9 mouse cellular contexts compared by ENCODE assay signal in the genomic region with DNA sequence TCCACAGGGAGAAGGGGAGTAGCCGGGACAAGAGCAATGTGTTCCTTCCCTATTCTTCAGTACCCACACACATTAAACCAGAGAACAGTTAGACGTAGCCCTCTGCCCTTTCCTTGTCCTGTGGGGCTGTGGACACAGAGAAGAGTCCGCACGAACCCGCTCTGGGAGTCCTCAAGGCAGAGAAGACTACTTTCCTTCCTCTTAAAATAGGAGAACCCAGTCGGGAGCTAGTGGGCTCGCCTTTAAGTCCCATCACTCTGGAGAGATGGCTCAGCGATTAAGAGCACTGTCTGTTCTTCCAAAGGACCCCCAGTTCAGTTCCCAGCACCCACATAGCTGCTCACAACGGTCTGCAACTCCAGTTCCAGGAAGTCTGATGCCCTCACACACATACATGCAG. TPM values are rescaled to one million over a fixed set of nuclear protein-coding genes. Genes with fewer than 3 reads are reported as not detected.
DNase-seq lines count a peak whose midpoint lies in the region; ATAC-seq and TF ChIP-seq lines count a peak whose summit lies in the region.
"Had no signal": no experiment of that assay in that cellular context is flagged by ENCODE, and none has a peak within 500 bp of the region (broad histone marks: within the 10 kb centered on the region; RNA-seq: fewer than 3 reads in every experiment).

No protein-coding gene starts in this region.

- no peak for TF ChIP-seq CTCF in intestine, postnatal 0 days (IDR thresholded peaks at IDR 0.05; ENCODE audit: low read depth)

- peaks cover 28% of the 10 kb centered on the region for H3K36me3 ChIP-seq in lung, embryonic 15.5 days
- H3K36me3 ChIP-seq in embryonic facial prominence, embryonic 15.5 days: peaks cover 31% of the 10 kb centered on the region
- H3K36me3 ChIP-seq in intestine, postnatal 0 days (ENCODE audit: control insufficient read depth, insufficient read depth): peaks cover 30% of the 10 kb centered on the region
- H3K36me3 ChIP-seq in neural tube, embryonic 15.5 days: peaks cover 27% of the 10 kb centered on the region

- DNase-seq in lung, postnatal 4 days: no peak
- DNase-seq in urinary bladder, postnatal 25 days (ENCODE audit: low spot score): no peak
- no peak for DNase-seq in right cerebral cortex, postnatal 14 days
- DNase-seq: left cerebral cortex, postnatal 4 days had no signal

- peaks cover 28% of the 10 kb centered on the region for H3K4me1 ChIP-seq in lung, embryonic 15.5 days
- peaks cover 18% of the 10 kb centered on the region for H3K4me1 ChIP-seq in embryonic facial prominence, embryonic 15.5 days
- peaks cover 7% of the 10 kb centered on the region; the same call in 1 of the 2 replicates for H3K4me1 ChIP-seq in intestine, postnatal 0 days (replicated peaks; ENCODE audit: control insufficient read depth, insufficient read depth, low read length)
- peaks cover 31% of the 10 kb centered on the region for H3K4me1 ChIP-seq in neural tube, embryonic 15.5 days

- peak overlapping the region; percentile 68 for H3K4me3 ChIP-seq in lung, embryonic 15.5 days
- H3K4me3 ChIP-seq in embryonic facial prominence, embryonic 15.5 days (replicated peaks): peak overlapping the region; percentile 86
- peak overlapping the region; percentile 80 for H3K4me3 ChIP-seq in intestine, postnatal 0 days (ENCODE audit: low read depth, low read length)
- H3K4me3 ChIP-seq in neural tube, embryonic 15.5 days (replicated peaks): peak overlapping the region; percentile 85

- ATAC-seq in lung, embryonic 15.5 days (ENCODE audit: borderline replicate concordance, extremely low read depth, low FRiP score, low TSS enrichment): no peak
- no peak for ATAC-seq in embryonic facial prominence, embryonic 15.5 days (ENCODE audit: insufficient number of reproducible peaks, low FRiP score, low TSS enrichment, low read depth)
- no peak for ATAC-seq in intestine, postnatal 0 days
- no peak for ATAC-seq in neural tube, embryonic 15.5 days (ENCODE audit: low FRiP score)
- no peak for ATAC-seq in megakaryocyte progenitor cell, adult 5-6 weeks (replicated peaks; ENCODE audit: poor library complexity)

- H3K27me3 ChIP-seq in lung, embryonic 15.5 days: no peaks in the 10 kb centered on the region
- no peaks in the 10 kb centered on the region for H3K27me3 ChIP-seq in embryonic facial prominence, embryonic 15.5 days
- H3K27me3 ChIP-seq in intestine, postnatal 0 days (replicated peaks; ENCODE audit: control insufficient read depth, insufficient read depth, low read length): no peaks in the 10 kb centered on the region
- no peaks in the 10 kb centered on the region for H3K27me3 ChIP-seq in neural tube, embryonic 15.5 days (replicated peaks)

- no peaks in the 10 kb centered on the region for H3K9me3 ChIP-seq in lung, embryonic 15.5 days
- no peaks in the 10 kb centered on the region for H3K9me3 ChIP-seq in embryonic facial prominence, embryonic 15.5 days (replicated peaks)
- no peaks in the 10 kb centered on the region for H3K9me3 ChIP-seq in intestine, postnatal 0 days (ENCODE audit: control insufficient read depth)
- no peaks in the 10 kb centered on the region for H3K9me3 ChIP-seq in neural tube, embryonic 15.5 days (replicated peaks)

- peak overlapping the region; percentile 65 for H3K4me2 ChIP-seq in lung, embryonic 15.5 days
- H3K4me2 ChIP-seq in embryonic facial prominence, embryonic 15.5 days (replicated peaks): peak overlapping the region; percentile 68
- peak overlapping the region; percentile 81 for H3K4me2 ChIP-seq in intestine, postnatal 0 days (replicated peaks; ENCODE audit: low read depth)
- H3K4me2 ChIP-seq in neural tube, embryonic 15.5 days: peak overlapping the region; percentile 89

- 46% methylated on average over 9 of the region's 9 CpGs for WGBS in lung, embryonic 15.5 days
- WGBS in embryonic facial prominence, embryonic 15.5 days: 41% methylated on average over 9 of the region's 9 CpGs
- 38% methylated on average over 9 of the region's 9 CpGs for WGBS in intestine, postnatal 0 days
- 52% methylated on average over 9 of the region's 9 CpGs for WGBS in neural tube, embryonic 15.5 days

- peak overlapping the region; percentile 76 for H3K9ac ChIP-seq in lung, embryonic 15.5 days
- peak overlapping the region; percentile 79 for H3K9ac ChIP-seq in embryonic facial prominence, embryonic 15.5 days
- H3K9ac ChIP-seq in intestine, postnatal 0 days (ENCODE audit: low read depth, low read length): peak overlapping the region; percentile 80
- H3K9ac ChIP-seq in neural tube, embryonic 15.5 days (replicated peaks): peak overlapping the region; percentile 84

- H3K27ac ChIP-seq in lung, embryonic 15.5 days: peak overlapping the region; percentile 82
- peak overlapping the region; percentile 94; the same call in 1 of the 2 replicates for H3K27ac ChIP-seq in embryonic facial prominence, embryonic 15.5 days (replicated peaks)
- H3K27ac ChIP-seq in intestine, postnatal 0 days (ENCODE audit: low read depth, low read length): peak overlapping the region; percentile 87
- peak overlapping the region; percentile 82 for H3K27ac ChIP-seq in neural tube, embryonic 15.5 days (replicated peaks)

RNA-seq across cellular contexts. Expression of a gene that starts 0.9 kb away (rescaled TPM):
- 40.5 and 50.9 TPM in 2 replicates for polyA plus RNA-seq in lung, embryonic 15.5 days (2015; fragmentation: Nextera tagmentation; extraction: Ambion mirVana)
- polyA plus RNA-seq in embryonic facial prominence, embryonic 15.5 days (2015; fragmentation: Nextera tagmentation; extraction: Ambion mirVana): 43.3 and 45.4 TPM in 2 replicates
- polyA plus RNA-seq in intestine, postnatal 0 days (2015; fragmentation: Nextera tagmentation; extraction: Ambion mirVana): 22.2 and 28.3 TPM in 2 replicates
- polyA plus RNA-seq in neural tube, embryonic 15.5 days (2015; fragmentation: Nextera tagmentation; extraction: Ambion mirVana): 41.3 and 43.5 TPM in 2 replicates
- total RNA-seq in megakaryocyte progenitor cell, adult 5-6 weeks (2015): 17.4 and 22.2 TPM in 2 replicates
- 30.7 and 33.2 TPM in 2 replicates for total RNA-seq in megakaryocyte progenitor cell, adult 5-6 weeks (2017)

RNA-seq across cellular contexts. Expression of a gene that starts 8.4 kb away (rescaled TPM):
- polyA plus RNA-seq in lung, embryonic 15.5 days (2015; fragmentation: Nextera tagmentation; extraction: Ambion mirVana): 50.3 and 51.8 TPM in 2 replicates
- 31.8 and 35.1 TPM in 2 replicates for polyA plus RNA-seq in embryonic facial prominence, embryonic 15.5 days (2015; fragmentation: Nextera tagmentation; extraction: Ambion mirVana)
- 38.1 and 40.2 TPM in 2 replicates for polyA plus RNA-seq in intestine, postnatal 0 days (2015; fragmentation: Nextera tagmentation; extraction: Ambion mirVana)
- 21.7 and 24.6 TPM in 2 replicates for polyA plus RNA-seq in neural tube, embryonic 15.5 days (2015; fragmentation: Nextera tagmentation; extraction: Ambion mirVana)
- total RNA-seq in megakaryocyte progenitor cell, adult 5-6 weeks (2015): 14.8 and 19.7 TPM in 2 replicates
- total RNA-seq in megakaryocyte progenitor cell, adult 5-6 weeks (2017): 4.8 and 6.5 TPM in 2 replicates

RNA-seq across cellular contexts. Expression of a gene that starts 17.7 kb away (rescaled TPM):
- polyA plus RNA-seq in lung, embryonic 15.5 days (2015; fragmentation: Nextera tagmentation; extraction: Ambion mirVana): 17.0 and 19.4 TPM in 2 replicates
- 22.7 and 37.1 TPM in 2 replicates for polyA plus RNA-seq in embryonic facial prominence, embryonic 15.5 days (2015; fragmentation: Nextera tagmentation; extraction: Ambion mirVana)
- polyA plus RNA-seq in intestine, postnatal 0 days (2015; fragmentation: Nextera tagmentation; extraction: Ambion mirVana): 4.7 and 5.1 TPM in 2 replicates
- polyA plus RNA-seq in neural tube, embryonic 15.5 days (2015; fragmentation: Nextera tagmentation; extraction: Ambion mirVana): 37.9 and 39.3 TPM in 2 replicates
- 1.4 TPM in 1 of 2 replicates, not detected in the other for total RNA-seq in megakaryocyte progenitor cell, adult 5-6 weeks (2015)
- 1.4 TPM in 1 of 2 replicates, not detected in the other for total RNA-seq in megakaryocyte progenitor cell, adult 5-6 weeks (2017)

RNA-seq across cellular contexts. Expression of a gene that starts 40.7 kb away (rescaled TPM):
- 21.4 and 21.9 TPM in 2 replicates for polyA plus RNA-seq in lung, embryonic 15.5 days (2015; fragmentation: Nextera tagmentation; extraction: Ambion mirVana)
- polyA plus RNA-seq in embryonic facial prominence, embryonic 15.5 days (2015; fragmentation: Nextera tagmentation; extraction: Ambion mirVana): 18.4 and 20.2 TPM in 2 replicates
- 4.7 and 5.7 TPM in 2 replicates for polyA plus RNA-seq in intestine, postnatal 0 days (2015; fragmentation: Nextera tagmentation; extraction: Ambion mirVana)
- 7.9 and 8.8 TPM in 2 replicates for polyA plus RNA-seq in neural tube, embryonic 15.5 days (2015; fragmentation: Nextera tagmentation; extraction: Ambion mirVana)
- total RNA-seq in megakaryocyte progenitor cell, adult 5-6 weeks (2015): 11.4 and 17.7 TPM in 2 replicates
- 20.4 and 26.9 TPM in 2 replicates for total RNA-seq in megakaryocyte progenitor cell, adult 5-6 weeks (2017)

RNA-seq across cellular contexts. Expression of a gene that starts 40.9 kb away (rescaled TPM):
- 34.6 and 35.5 TPM in 2 replicates for polyA plus RNA-seq in lung, embryonic 15.5 days (2015; fragmentation: Nextera tagmentation; extraction: Ambion mirVana)
- 33.0 and 35.0 TPM in 2 replicates for polyA plus RNA-seq in embryonic facial prominence, embryonic 15.5 days (2015; fragmentation: Nextera tagmentation; extraction: Ambion mirVana)
- polyA plus RNA-seq in intestine, postnatal 0 days (2015; fragmentation: Nextera tagmentation; extraction: Ambion mirVana): 7.7 and 8.2 TPM in 2 replicates
- polyA plus RNA-seq in neural tube, embryonic 15.5 days (2015; fragmentation: Nextera tagmentation; extraction: Ambion mirVana): 29.9 and 31.0 TPM in 2 replicates
- 48.8 and 55.9 TPM in 2 replicates for total RNA-seq in megakaryocyte progenitor cell, adult 5-6 weeks (2015)
- 70.3 and 72.0 TPM in 2 replicates for total RNA-seq in megakaryocyte progenitor cell, adult 5-6 weeks (2017)
